Mouse (Mus musculus): ENCODE measurements around the gene Mab21l1.
A peak's percentile ranks its signal among the peaks of the same experiment; 100 is the strongest.

Gene Mab21l1

DNA sequence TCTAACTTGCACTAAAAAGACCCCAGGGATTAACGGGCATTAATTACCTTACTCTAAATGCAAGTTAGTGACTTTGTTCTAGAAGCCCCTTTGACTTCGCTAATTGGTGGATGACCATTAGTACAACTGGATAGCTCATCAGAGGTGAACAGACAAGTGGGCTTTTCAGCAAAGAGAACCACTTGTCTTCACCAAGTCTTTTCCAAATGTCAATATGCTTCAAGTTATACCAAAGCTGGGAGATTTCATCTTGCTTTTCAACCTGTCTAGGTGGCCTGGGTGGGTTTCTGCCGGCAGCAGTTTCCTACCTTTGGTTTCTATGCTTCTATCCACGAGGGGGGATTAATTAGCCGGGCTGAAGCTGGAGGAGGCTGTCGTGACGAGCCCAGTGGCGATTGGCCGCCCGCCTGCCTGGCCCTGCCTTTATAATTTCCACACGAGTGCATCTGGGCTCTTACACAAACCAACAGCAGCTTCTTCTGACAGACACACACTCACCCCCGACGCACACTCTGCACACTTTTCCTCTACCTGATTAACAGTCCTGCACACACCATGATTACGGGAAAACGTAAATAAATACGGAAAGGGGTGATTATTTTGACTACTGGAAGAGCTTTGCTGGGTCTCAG, at the start of gene Mab21l1:
Mab21l1 (plus strand) TSS at position 455 of the 632 bp plus-strand sequence.
- peak; percentile 75 for DNase-seq (ENCODE audit: low read depth, low spot score)

DNA sequence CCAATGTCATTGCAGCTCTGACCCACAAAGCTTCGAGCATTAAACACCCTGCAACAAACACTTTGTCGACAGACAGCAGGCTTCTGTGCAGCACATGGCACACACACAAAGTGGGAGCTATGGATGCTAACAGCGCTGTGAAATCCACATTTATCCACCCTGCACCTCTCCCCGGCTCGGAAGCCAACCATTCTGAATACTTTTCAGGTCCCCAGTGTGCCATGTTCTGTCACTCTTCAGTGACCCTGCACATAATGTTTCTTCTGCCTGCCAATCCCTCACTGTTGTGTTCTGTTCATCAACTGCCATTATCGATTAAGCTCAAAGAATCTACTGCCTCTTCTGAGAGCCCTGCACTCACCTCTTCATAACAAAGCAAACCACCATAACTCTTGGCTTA, 48.6 kb upstream of the Mab21l1 start:
- DNase-seq (ENCODE audit: low read depth, low spot score), result no peak

DNA sequence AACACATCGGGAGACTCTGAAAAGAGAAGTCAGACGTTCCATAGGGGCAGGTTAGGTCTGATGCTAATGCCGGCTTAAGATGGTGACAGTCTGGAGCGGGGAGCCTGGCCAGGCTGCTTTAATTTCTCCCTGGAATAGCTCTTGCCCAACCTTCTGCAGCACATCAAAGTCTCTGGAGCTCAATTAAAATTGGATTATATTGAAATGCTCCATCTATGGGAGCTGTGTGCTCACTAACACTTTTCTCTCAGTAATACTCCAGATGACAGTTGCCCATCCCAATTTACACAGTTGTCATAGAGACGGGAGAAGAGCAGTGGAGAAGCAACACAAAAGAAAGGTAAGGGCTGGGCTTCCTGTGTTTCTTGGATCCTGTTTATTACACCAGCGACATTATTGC, 40.9 kb upstream of the Mab21l1 start:
- DNase-seq (ENCODE audit: low read depth, low spot score), result no peak

- DNase-seq (ENCODE audit: low read depth, low spot score), result peak; percentile 16
Observed at GRCm38 (mm10) chr3:55742218-55742617, 40.1 kb upstream of the Mab21l1 start.

GRCm38 (mm10) chr3:55742654-55743053, 39.7 kb upstream of the Mab21l1 start:
- no peak for DNase-seq (ENCODE audit: low read depth, low spot score)

GRCm38 (mm10) chr3:55743885-55744284, 38.4 kb upstream of the Mab21l1 start:
- DNase-seq (ENCODE audit: low read depth, low spot score), result no peak

- DNase-seq (ENCODE audit: low read depth, low spot score), result peak; percentile 17
Observed at GRCm38 (mm10) chr3:55750445-55751065, 31.8 kb upstream of the Mab21l1 start.

- DNase-seq (ENCODE audit: low read depth, low spot score), result no peak
Observed at GRCm38 (mm10) chr3:55751363-55751762, 30.9 kb upstream of the Mab21l1 start.

DNA sequence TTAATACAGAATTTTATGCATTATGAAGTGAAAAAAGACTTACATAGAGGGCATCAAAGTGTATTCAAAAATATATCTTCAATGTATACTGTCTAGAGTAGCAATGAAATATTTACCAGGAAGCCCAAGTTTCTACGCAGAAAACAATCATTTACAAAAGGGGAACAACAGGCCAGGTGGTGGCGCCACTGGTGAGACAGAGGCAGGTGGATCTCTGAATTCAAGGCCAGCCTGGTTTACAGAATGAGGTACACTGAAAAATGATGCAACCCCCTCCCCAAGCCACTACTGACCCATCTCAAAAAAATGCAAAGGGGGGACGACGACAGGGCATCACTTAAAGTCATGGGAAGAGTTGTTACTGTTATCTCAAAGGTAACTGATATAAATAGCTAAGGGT, 29.8 kb upstream of the Mab21l1 start:
- DNase-seq (ENCODE audit: low read depth, low spot score), result no peak

- DNase-seq (ENCODE audit: low read depth, low spot score), result no peak
Observed at GRCm38 (mm10) chr3:55753872-55754271, 28.4 kb upstream of the Mab21l1 start.

GRCm38 (mm10) chr3:55754981-55755608, 27.2 kb upstream of the Mab21l1 start:
- no peak for DNase-seq (ENCODE audit: low read depth, low spot score)

GRCm38 (mm10) chr3:55755805-55756601, 26.3 kb upstream of the Mab21l1 start:
- DNase-seq (ENCODE audit: low read depth, low spot score), result peak; percentile 64

GRCm38 (mm10) chr3:55756602-55757190, 25.6 kb upstream of the Mab21l1 start:
- no peak for DNase-seq (ENCODE audit: low read depth, low spot score)

- DNase-seq (ENCODE audit: low read depth, low spot score), result no peak
Observed at GRCm38 (mm10) chr3:55758297-55758696, 24.0 kb upstream of the Mab21l1 start.

GRCm38 (mm10) chr3:55763591-55763990, 18.7 kb upstream of the Mab21l1 start:
- DNase-seq (ENCODE audit: low read depth, low spot score), result no peak

- no peak for DNase-seq (ENCODE audit: low read depth, low spot score)
Observed at GRCm38 (mm10) chr3:55768654-55769053, 13.7 kb upstream of the Mab21l1 start.

- no peak for DNase-seq (ENCODE audit: low read depth, low spot score)
Observed at GRCm38 (mm10) chr3:55769308-55769707, 13.0 kb upstream of the Mab21l1 start.

DNA sequence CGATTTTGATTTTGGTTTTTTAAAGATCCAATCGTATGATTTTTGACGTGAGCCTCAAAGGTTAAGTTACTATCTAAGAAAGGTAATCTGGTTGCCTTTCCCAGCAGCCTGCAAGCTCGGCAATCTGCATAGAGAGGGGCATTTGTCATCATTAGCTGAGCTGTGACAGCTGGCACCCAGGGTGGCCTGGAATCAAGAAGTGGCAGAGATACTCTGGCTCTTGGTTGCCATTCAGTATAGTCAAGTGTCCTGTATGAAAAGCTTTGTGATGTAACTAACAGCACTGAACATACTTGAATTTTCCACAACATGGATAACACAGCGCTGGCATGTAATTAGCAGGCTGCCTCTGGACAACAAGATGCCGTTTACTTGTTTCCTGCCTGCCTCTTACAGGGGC, 8.1 kb upstream of the Mab21l1 start:
- DNase-seq (ENCODE audit: low read depth, low spot score), result no peak

DNA sequence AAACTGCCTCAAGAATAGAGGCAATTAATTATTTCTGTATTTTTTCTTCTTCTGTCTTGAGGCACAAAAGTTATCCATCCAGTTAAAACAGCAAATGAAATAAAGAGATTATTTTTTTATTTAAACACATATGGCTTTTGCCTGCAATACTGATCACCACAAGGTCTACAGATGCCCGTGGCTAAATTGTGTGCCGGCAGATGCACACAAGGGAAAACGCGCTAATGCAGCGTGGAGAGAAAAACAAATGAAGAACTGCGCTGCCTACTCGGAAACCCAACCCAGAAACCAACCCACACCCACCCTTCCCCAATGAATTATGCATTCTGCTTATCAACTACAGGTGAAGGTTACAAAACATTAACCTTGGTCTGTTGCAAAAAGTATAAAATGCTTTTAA, 7.1 kb upstream of the Mab21l1 start:
- no peak for DNase-seq (ENCODE audit: low read depth, low spot score)

- no peak for DNase-seq (ENCODE audit: low read depth, low spot score)
Observed at GRCm38 (mm10) chr3:55775753-55776152, 6.6 kb upstream of the Mab21l1 start.

DNA sequence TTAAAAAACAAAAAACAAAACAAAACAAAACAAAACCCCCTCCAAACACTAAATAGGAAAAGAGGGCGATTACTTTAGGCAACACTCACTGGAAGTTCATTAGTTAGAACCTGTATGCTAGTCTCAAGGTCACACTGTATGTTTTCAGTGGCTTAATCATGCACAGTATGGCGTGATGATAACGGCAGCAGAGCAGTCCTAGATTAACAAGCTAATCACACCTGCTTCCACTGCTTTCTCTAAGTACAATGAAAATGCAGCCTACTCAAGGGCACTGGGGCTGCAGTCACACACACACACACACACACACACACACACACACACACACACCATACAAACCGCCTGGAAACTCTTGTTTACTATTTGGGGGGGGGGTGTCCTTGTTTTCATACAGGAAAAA, 4.8 kb upstream of the Mab21l1 start:
- no peak for DNase-seq (ENCODE audit: low read depth, low spot score)

Measured in forelimb bud, embryonic 11.5 days (tissue).